Mouse (Mus musculus) lung, adult 2 months (tissue): ENCODE measurements around the gene Dynlt1c.
"Not testable (repeated sequence)": the region's sequence is repeated elsewhere in the genome, so short reads cannot be mapped to it uniquely, and the experiment has no call there.

Experiments
- CTCF ChIP-seq: fragments of 200-500 bp; IDR thresholded peaks from 2 replicates; pipeline ENCODE4 v1.5.1; 2011; ENCODE audit warnings: mild to moderate bottlenecking, low read length, control low read depth; ENCODE audit not compliant: insufficient read depth
- POLR2A ChIP-seq: fragments of 200-500 bp; IDR thresholded peaks from 2 replicates; pipeline ENCODE4 v1.6.1; 2011; ENCODE audit warnings: low read depth, mild to moderate bottlenecking, control low read depth, low read length, borderline replicate concordance; ENCODE audit errors: extremely low read depth

DNA sequence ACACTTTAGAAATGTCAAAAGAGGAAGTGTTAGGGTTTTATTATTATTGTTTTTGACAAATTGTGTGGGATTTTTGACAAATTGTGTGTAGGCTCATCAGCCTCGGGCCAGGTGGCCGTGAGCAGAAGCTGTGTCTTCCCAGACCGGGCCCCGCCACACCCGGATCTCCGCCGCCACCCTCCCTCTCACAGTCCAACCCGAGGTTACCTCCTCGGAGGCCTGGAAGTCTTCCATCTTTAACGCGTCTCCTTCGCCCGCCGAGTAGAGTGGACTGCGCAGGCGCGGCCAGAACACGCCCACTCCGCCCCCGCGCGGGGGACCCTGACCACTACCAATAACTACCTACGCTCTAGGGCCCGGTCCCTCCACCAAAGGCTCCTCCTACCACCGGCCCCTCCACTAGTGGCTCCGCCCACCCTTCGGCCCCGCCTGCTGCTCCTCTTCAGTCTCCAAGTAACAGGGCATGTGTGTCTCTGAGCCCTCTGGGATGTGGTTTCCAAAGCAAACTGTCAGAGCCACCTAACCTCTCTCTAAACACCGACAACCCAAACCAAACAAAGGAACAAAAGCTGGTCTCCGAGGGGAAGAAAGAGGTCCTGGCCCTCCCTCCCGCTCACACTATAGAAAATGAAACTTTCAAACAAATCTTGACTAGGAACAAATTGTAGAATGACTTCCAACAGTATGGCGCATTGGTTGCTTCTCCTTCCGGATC is 54.3 kb downstream of the Dynlt1c start, which contains the start of gene Dynlt1f:
- TF ChIP-seq POLR2A, CTCF: not testable (repeated sequence)
